Mouse (Mus musculus) midbrain, embryonic 15.5 days (tissue): ENCODE results near the gene Tmem240. TPM values are rescaled to one million over a fixed set of nuclear protein-coding genes. Genes with fewer than 3 reads are reported as not detected.
A peak's percentile ranks its signal among the peaks of the same experiment; 100 is the strongest.
"Not testable (repeated sequence)": the region's sequence is repeated elsewhere in the genome, so short reads cannot be mapped to it uniquely, and the experiment has no call there.

ENCODE experiments used
- ATAC-seq: fragments of 200-750 bp; cut with Nextera tagmentation; replicated peaks from 2 replicates; pipeline ENCODE4 v1.8.0; 2017; ENCODE audit warnings: moderate TSS enrichment
- H3K27ac ChIP-seq: fragments of 300-500 bp; sonication (generic); 2 replicates; pipeline ENCODE4 v1.5.1; 2015; ENCODE audit warnings: mild to moderate bottlenecking, inconsistent platforms
- H3K27me3 ChIP-seq: fragments of 300-500 bp; sonication (generic); replicated peaks from 2 replicates; pipeline ENCODE4 v1.6.1; 2015; ENCODE audit warnings: inconsistent platforms
- H3K36me3 ChIP-seq: fragments of 300-500 bp; sonication (generic); replicated peaks from 2 replicates; pipeline ENCODE4 v1.6.1; 2015; ENCODE audit warnings: inconsistent platforms
- H3K4me1 ChIP-seq: fragments of 300-500 bp; sonication (generic); 2 replicates; pipeline ENCODE4 v1.6.1; 2015; ENCODE audit warnings: inconsistent platforms
- H3K4me2 ChIP-seq: fragments of 300-500 bp; sonication (generic); 2 replicates; pipeline ENCODE4 v1.6.1; 2015; ENCODE audit warnings: inconsistent platforms, mild to moderate bottlenecking, moderate library complexity
- H3K4me3 ChIP-seq: fragments of 300-500 bp; sonication (generic); 2 replicates; pipeline ENCODE4 v1.5.1; 2015; ENCODE audit warnings: mild to moderate bottlenecking, inconsistent platforms
- H3K9ac ChIP-seq: fragments of 300-500 bp; sonication (generic); 2 replicates; pipeline ENCODE4 v1.6.1; 2015; ENCODE audit warnings: mild to moderate bottlenecking, inconsistent platforms
- H3K9me3 ChIP-seq: fragments of 300-500 bp; sonication (generic); 2 replicates; pipeline ENCODE4 v1.6.1; 2016; ENCODE audit warnings: inconsistent platforms
- WGBS: fragments of 180-500 bp; shearing (Covaris S2); methylation state at CpG from one replicate; pipeline ENCODE4 v1.1.7; 2015; ENCODE audit warnings: mixed read lengths; 5-methylcytosine and 5-hydroxymethylcytosine counted together
- polyA plus RNA-seq: library from polyadenylated mRNA; unstranded; fragments of >200 nt; fragmentation: Nextera tagmentation; extraction: Ambion mirVana; gene quantifications from 2 replicates; pipeline ENCODE4 v1.2.1, GENCODE M21; 2015

Tmem240 gene
- polyA plus RNA-seq, 1 experiment from 2014 or later = 24.8 TPM

GRCm38 (mm10) chr4:155776704-155777335, 42.2 kb downstream of the Tmem240 start:
- no peaks in the 10 kb centered on the region for H3K9me3 ChIP-seq
- 33% methylated on average over 2 of the region's 2 CpGs for WGBS
- ATAC-seq = no peak
- peak overlapping the region; percentile 22; the same call in 1 of the 2 replicates for H3K27ac ChIP-seq
- no peak overlapping the region for H3K4me2 ChIP-seq
- peaks cover 17% of the 10 kb centered on the region for H3K27me3 ChIP-seq
- no peak overlapping the region for H3K4me3 ChIP-seq
- H3K36me3 ChIP-seq = no peaks in the 10 kb centered on the region
- H3K9ac ChIP-seq = no peak overlapping the region
- H3K4me1 ChIP-seq = peaks cover 21% of the 10 kb centered on the region

- no peak overlapping the region for H3K4me2 ChIP-seq
Observed at GRCm38 (mm10) chr4:155777816-155778215, 43.2 kb downstream of the Tmem240 start.

GRCm38 (mm10) chr4:155779498-155779897, 44.9 kb downstream of the Tmem240 start:
- no peak for ATAC-seq
- H3K27me3 ChIP-seq = no peaks in the 10 kb centered on the region; the same call in 1 of the 2 replicates
- peaks cover 19% of the 10 kb centered on the region for H3K4me1 ChIP-seq
- no peaks in the 10 kb centered on the region for H3K36me3 ChIP-seq
- H3K4me3 ChIP-seq = no peak overlapping the region
- 75% methylated on average over 4 of the region's 4 CpGs for WGBS
- no peak overlapping the region for H3K27ac ChIP-seq
- no peak overlapping the region for H3K4me2 ChIP-seq
- H3K9me3 ChIP-seq = no peaks in the 10 kb centered on the region
- H3K9ac ChIP-seq = no peak overlapping the region

More at GRCm38 (mm10) chr4:155777816-155778215, 43.2 kb downstream of the Tmem240 start:
- no peaks in the 10 kb centered on the region for H3K36me3 ChIP-seq
- no peaks in the 10 kb centered on the region for H3K9me3 ChIP-seq
- H3K27me3 ChIP-seq = peaks cover 8% of the 10 kb centered on the region
- 86% methylated on average over 2 of the region's 2 CpGs for WGBS
- no peak overlapping the region for H3K4me3 ChIP-seq
- no peak overlapping the region for H3K27ac ChIP-seq
- no peak for ATAC-seq
- no peak overlapping the region for H3K9ac ChIP-seq
- peaks cover 21% of the 10 kb centered on the region for H3K4me1 ChIP-seq

GRCm38 (mm10) chr4:155780895-155781294, 46.3 kb downstream of the Tmem240 start:
- no peaks in the 10 kb centered on the region for H3K9me3 ChIP-seq
- no peak overlapping the region for H3K4me2 ChIP-seq
- no peak for ATAC-seq
- 31% methylated on average over 6 of the region's 6 CpGs for WGBS
- H3K27me3 ChIP-seq = no peaks in the 10 kb centered on the region
- no peak overlapping the region for H3K4me3 ChIP-seq
- H3K36me3 ChIP-seq = no peaks in the 10 kb centered on the region
- no peak overlapping the region for H3K27ac ChIP-seq
- H3K4me1 ChIP-seq = peaks cover 17% of the 10 kb centered on the region
- H3K9ac ChIP-seq = no peak overlapping the region

GRCm38 (mm10) chr4:155783486-155784080, 49.0 kb downstream of the Tmem240 start:
- Histone ChIP-seq H3K9ac (peak overlapping the region; percentile 87), H3K27me3 (no peaks in the 10 kb centered on the region), H3K36me3 (no peaks in the 10 kb centered on the region), H3K4me2 (peak overlapping the region; percentile 79), H3K27ac (peak overlapping the region; percentile 95), H3K4me1 (peaks cover 17% of the 10 kb centered on the region), H3K4me3 (peak overlapping the region; percentile 69), H3K9me3 (no peaks in the 10 kb centered on the region)
- 33% methylated on average over 16 of the region's 16 CpGs for WGBS
- ATAC-seq = peak; percentile 3

GRCm38 (mm10) chr4:155784081-155784701, 49.6 kb downstream of the Tmem240 start:
- peak; percentile 90 for ATAC-seq
- Histone ChIP-seq H3K4me2 (peak overlapping the region; percentile 79), H3K36me3 (no peaks in the 10 kb centered on the region), H3K27me3 (no peaks in the 10 kb centered on the region), H3K4me1 (peaks cover 17% of the 10 kb centered on the region), H3K9me3 (no peaks in the 10 kb centered on the region), H3K9ac (peak overlapping the region; percentile 87), H3K27ac (peak overlapping the region; percentile 95), H3K4me3 (peak overlapping the region; percentile 69)
- WGBS = under 1% methylated on average over 52 of the region's 52 CpGs

- no peaks in the 10 kb centered on the region for H3K36me3 ChIP-seq
- H3K27ac ChIP-seq = no peak overlapping the region
- H3K4me1 ChIP-seq = peaks cover 17% of the 10 kb centered on the region
- H3K9me3 ChIP-seq = no peaks in the 10 kb centered on the region
- no peak for ATAC-seq
- H3K9ac ChIP-seq = no peak overlapping the region
- WGBS = 73% methylated on average over 10 of the region's 10 CpGs
- H3K27me3 ChIP-seq = no peaks in the 10 kb centered on the region
- peak overlapping the region; percentile 79; the same call in 1 of the 2 replicates for H3K4me2 ChIP-seq
- H3K4me3 ChIP-seq = no peak overlapping the region
Observed at GRCm38 (mm10) chr4:155785246-155785645, 50.6 kb downstream of the Tmem240 start.

- Histone ChIP-seq H3K36me3 (no peaks in the 10 kb centered on the region), H3K9me3 (no peaks in the 10 kb centered on the region), H3K4me1 (peaks cover 17% of the 10 kb centered on the region), H3K4me3 (peak within 1 kb of the TSS; percentile 69), H3K9ac (no peak within 1 kb of the TSS), H3K27me3 (no peaks in the 10 kb centered on the region), H3K27ac (peak within 1 kb of the TSS; percentile 95), H3K4me2 (peak within 1 kb of the TSS; percentile 79)
- ATAC-seq = no peak
- 67% methylated on average over 5 of the region's 5 CpGs for WGBS
Observed at GRCm38 (mm10) chr4:155785819-155786218, 51.2 kb downstream of the Tmem240 start, which contains the start of gene Tmem88b. Tmem88b (minus strand) TSS chr4:155785874.

GRCm38 (mm10) chr4:155788300-155788699, 53.7 kb downstream of the Tmem240 start:
- peaks cover 16% of the 10 kb centered on the region for H3K4me1 ChIP-seq
- no peaks in the 10 kb centered on the region for H3K27me3 ChIP-seq
- 79% methylated on average over 3 of the region's 3 CpGs for WGBS
- no peak for ATAC-seq
- H3K9me3 ChIP-seq = no peaks in the 10 kb centered on the region
- no peaks in the 10 kb centered on the region for H3K36me3 ChIP-seq
- no peak overlapping the region for H3K9ac ChIP-seq
- H3K27ac ChIP-seq = no peak overlapping the region
- no peak overlapping the region for H3K4me3 ChIP-seq
- no peak overlapping the region for H3K4me2 ChIP-seq

GRCm38 (mm10) chr4:155788833-155789232, 54.2 kb downstream of the Tmem240 start:
- H3K36me3 ChIP-seq, H3K9ac ChIP-seq, H3K4me2 ChIP-seq, H3K27ac ChIP-seq, H3K9me3 ChIP-seq, H3K27me3 ChIP-seq, H3K4me3 ChIP-seq, ATAC-seq: not testable (repeated sequence)
- 81% methylated on average over 4 of the region's 4 CpGs for WGBS
- H3K4me1 ChIP-seq = peaks cover 11% of the 10 kb centered on the region

- no peaks in the 10 kb centered on the region for H3K36me3 ChIP-seq
- no peak within 1 kb of the TSS for H3K27ac ChIP-seq
- H3K9ac ChIP-seq = no peak within 1 kb of the TSS
- H3K27me3 ChIP-seq = no peaks in the 10 kb centered on the region
- no peak for ATAC-seq
- 77% methylated on average over 3 of the region's 3 CpGs for WGBS
- no peak within 1 kb of the TSS for H3K4me3 ChIP-seq
- H3K4me1 ChIP-seq = peaks cover 6% of the 10 kb centered on the region; the same call in 1 of the 2 replicates
- H3K9me3 ChIP-seq = no peaks in the 10 kb centered on the region
- H3K4me2 ChIP-seq = no peak within 1 kb of the TSS
Observed at GRCm38 (mm10) chr4:155790021-155790489, 55.5 kb downstream of the Tmem240 start, which contains the start of gene Ankrd65. Ankrd65 (plus strand) TSS chr4:155790439.
